Mouse (Mus musculus) common myeloid progenitor, adult 5-6 weeks (primary cell): ENCODE measurements at regions not wholly inside any gene's neighbourhood (a gene's known extent, or its start where the extent isn't known, plus 50 kb on each side); places are given as distances from the start of the nearest gene placed in this dataset.

ENCODE experiments used
- ATAC-seq: replicated peaks from 2 replicates; pipeline ENCODE4 v1.8.0; 2016; ENCODE audit warnings: low read depth, mild to moderate bottlenecking, moderate TSS enrichment, inconsistent platforms; ENCODE audit not compliant: poor library complexity, severe bottlenecking

DNA sequence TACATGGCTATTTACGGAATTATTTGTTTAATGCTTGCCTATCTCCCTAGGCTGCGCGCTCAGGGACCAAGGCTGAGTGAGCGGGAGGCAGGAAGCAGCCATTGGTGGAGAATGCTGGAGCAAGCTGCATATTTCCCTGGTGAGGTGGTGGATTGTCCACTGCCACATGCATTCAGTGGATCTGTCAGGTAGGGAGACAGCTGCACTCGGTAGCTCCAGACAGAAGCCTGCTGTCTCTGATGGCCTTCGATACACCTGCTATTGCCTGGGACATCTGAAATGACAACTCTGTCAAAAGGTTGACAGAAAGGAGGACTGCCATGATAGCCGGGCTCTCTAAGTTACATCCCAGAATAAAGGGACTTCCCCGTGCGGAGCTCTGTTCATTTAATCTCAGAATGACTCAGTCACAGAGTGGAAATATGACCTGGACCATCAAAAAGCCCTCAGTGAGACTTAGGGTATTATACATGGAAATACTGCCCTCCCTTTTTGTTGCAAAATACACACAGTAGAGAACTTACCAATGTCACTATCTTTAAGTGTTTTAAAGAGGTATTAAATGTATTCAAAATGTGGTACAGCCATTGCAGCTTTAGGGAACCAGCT, 201.5 kb downstream of the Hhipl2 start:
- no peak for ATAC-seq

- no peak for ATAC-seq
Observed at GRCm38 (mm10) chr1:183622341-183622740, 204.3 kb downstream of the Hhipl2 start.

DNA sequence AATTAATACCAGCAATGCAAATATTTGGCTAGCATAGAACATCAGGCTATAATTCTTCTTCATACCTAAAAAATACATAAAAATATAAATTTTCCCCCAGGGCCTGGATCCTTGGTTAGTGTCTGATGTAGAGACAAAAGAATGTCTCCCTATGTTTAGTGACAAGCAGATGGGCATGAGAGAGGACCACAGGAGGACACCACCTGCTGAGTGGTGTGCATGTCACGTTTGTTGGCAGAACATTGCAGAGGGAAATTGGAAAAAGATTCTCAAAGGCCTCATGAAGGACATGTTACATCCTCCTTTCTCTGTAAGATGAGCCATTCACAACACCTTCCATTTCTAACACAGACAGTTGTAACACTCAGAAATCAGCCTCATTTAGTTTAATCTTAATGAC, 206.3 kb downstream of the Hhipl2 start:
- no peak for ATAC-seq

GRCm38 (mm10) chr1:183633810-183634209, 215.8 kb downstream of the Hhipl2 start:
- no peak for ATAC-seq

- ATAC-seq = no peak
Observed at GRCm38 (mm10) chr1:183634836-183635235, 216.8 kb downstream of the Hhipl2 start.

GRCm38 (mm10) chr1:183637214-183637613, 219.2 kb downstream of the Hhipl2 start:
- no peak for ATAC-seq

- ATAC-seq = no peak
Observed at GRCm38 (mm10) chr1:183639332-183639731, 221.3 kb downstream of the Hhipl2 start.

GRCm38 (mm10) chr1:183640568-183640967, 222.6 kb downstream of the Hhipl2 start:
- ATAC-seq = no peak

- no peak for ATAC-seq
Observed at GRCm38 (mm10) chr1:183644001-183644400, 226.0 kb downstream of the Hhipl2 start.

GRCm38 (mm10) chr1:183653878-183654277, 235.9 kb downstream of the Hhipl2 start:
- no peak for ATAC-seq

GRCm38 (mm10) chr1:183657043-183657442, 239.0 kb downstream of the Hhipl2 start:
- ATAC-seq = peak; percentile 88

GRCm38 (mm10) chr1:183660541-183660940, 242.5 kb downstream of the Hhipl2 start:
- ATAC-seq = no peak

GRCm38 (mm10) chr1:183662369-183663043, 244.5 kb downstream of the Hhipl2 start:
- ATAC-seq = no peak

- no peak for ATAC-seq
Observed at GRCm38 (mm10) chr1:183669271-183669670, 251.3 kb downstream of the Hhipl2 start.

- ATAC-seq = peak; percentile 94
Observed at GRCm38 (mm10) chr1:183669674-183670073, 251.7 kb downstream of the Hhipl2 start.

GRCm38 (mm10) chr1:183670542-183670941, 252.5 kb downstream of the Hhipl2 start:
- ATAC-seq = no peak

DNA sequence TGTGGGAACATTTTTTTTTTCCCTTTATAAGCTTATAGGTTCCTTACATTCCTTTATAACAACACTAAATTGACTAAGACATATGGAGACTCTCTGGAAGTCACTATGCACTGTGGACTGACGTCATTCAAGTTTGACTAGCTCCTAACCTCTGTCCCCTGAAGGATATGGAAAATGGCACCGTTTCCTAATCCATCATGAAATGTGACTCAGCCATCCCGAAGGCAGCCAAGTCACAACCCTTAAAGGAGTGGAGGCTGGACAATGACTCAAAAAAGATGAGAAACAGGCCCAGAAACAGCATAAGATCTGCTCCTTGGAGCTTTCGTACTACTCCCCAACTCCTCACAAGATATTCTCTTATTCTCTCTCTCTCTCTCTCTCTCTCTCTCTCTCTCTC, 253.5 kb downstream of the Hhipl2 start:
- ATAC-seq = no peak

DNA sequence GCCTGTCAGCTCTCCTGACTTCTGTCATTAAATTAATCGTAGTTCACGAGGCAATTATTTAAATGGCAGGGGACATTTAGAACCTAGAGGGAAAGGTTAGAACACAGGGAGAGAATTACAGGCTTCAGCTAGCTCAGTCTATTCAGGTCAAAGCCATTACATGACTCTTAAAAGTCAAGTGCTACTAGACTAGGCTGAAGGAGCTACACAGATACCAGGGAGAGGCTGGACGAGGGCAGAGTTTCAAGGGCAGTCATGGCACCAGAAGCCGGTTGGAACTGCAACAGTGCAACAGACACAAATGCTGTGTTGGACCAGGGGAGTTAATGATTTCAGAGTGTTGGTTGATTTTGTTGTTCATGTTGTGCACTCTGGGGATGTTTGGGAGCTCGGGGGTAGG, 254.5 kb downstream of the Hhipl2 start:
- ATAC-seq = no peak

GRCm38 (mm10) chr1:183677585-183677984, 259.6 kb downstream of the Hhipl2 start:
- ATAC-seq = no peak

- ATAC-seq = no peak
Observed at GRCm38 (mm10) chr1:183679949-183680348, 261.9 kb downstream of the Hhipl2 start.

DNA sequence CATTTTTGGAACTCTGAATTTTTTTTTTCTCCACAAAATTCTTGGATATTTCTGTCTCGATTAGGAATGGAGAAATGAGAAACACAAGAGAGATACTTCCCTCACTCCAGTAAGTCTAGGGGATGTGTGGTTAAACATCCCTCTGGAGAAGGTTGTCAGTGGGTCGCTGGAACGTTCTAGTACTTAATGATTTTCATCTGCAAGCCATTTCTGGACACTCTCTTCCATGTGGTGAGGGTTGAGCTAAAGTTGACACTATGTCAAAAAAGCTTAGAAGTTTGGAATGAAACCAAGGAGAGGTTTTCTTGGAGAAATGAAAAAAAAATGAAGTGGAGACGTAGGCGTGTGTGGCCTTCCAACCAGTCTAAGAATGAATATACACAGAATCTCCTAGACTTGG, 268.0 kb downstream of the Hhipl2 start:
- ATAC-seq = no peak

GRCm38 (mm10) chr1:183692756-183693155, 274.7 kb downstream of the Hhipl2 start:
- ATAC-seq = no peak
